Mouse (Mus musculus): ENCODE results near the gene Rasgrf1. TPM values are rescaled to one million over a fixed set of nuclear protein-coding genes. Genes with fewer than 3 reads are reported as not detected.

Rasgrf1 gene
- polyA plus RNA-seq, 1 experiment from 2014 or later = 22.3 TPM

GRCm38 (mm10) chr9:89910741-89911444, 1.2 kb downstream of the Rasgrf1 start:
- WGBS = under 1% methylated on average over 34 of the region's 34 CpGs
- Histone ChIP-seq H3K4me3 (ENCODE audit: low read depth, low read length) (peak overlapping the region; percentile 45; the same call in 1 of the 2 replicates), H3K36me3 (ENCODE audit: control insufficient read depth, insufficient read depth, low read length) (no peaks in the 10 kb centered on the region), H3K27me3 (ENCODE audit: control insufficient read depth, insufficient read depth, low read length) (peaks cover 49% of the 10 kb centered on the region), H3K27ac (ENCODE audit: low read depth, low read length) (no peak overlapping the region), H3K4me2 (ENCODE audit: low read depth, low read length) (peak overlapping the region; percentile 76), H3K9ac (replicated peaks; ENCODE audit: low read depth, low read length) (0 out of 2 replicates have a peak overlapping the region, but pooled peaks have one; percentile 21), H3K9me3 (ENCODE audit: control insufficient read depth, low read length) (no peaks in the 10 kb centered on the region), H3K4me1 (ENCODE audit: control insufficient read depth, insufficient read depth, low read length) (peaks cover 2% of the 10 kb centered on the region; the same call in 1 of the 2 replicates)
- 0 out of 2 replicates have a peak, but pooled peaks have one; percentile 8 for ATAC-seq (ENCODE audit: low read depth)

DNA sequence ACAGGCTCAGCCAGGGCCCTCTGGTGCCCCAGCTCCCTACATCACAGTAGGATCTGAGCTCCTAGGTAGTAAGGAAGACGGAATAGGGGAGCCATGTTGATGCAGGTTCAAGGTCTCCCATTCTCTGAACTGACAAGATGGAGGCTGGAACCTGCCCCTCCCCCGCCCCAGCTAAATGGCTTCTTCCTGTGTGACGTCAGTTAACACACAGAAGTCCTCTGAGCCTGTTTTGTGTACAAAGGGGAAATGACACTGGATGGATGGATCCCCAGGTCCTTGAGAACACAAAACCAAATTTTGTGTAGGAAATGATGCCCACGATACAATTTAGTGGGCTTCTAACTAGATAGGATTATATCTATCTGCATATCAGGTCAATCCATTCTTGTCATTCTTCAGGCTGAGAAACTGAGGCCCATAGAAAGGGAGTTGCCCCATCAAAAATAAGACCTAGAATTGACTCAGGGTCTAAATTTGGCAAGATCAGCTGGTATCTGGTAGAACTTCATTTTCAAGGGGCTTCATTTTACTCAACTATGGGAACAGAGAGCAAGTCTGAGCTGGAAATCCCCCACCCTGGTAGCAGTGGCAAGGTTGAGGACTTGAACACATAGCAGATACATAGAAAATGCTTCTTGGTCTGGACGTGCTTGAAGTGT, 2.3 kb downstream of the Rasgrf1 start:
- Histone ChIP-seq H3K9me3 (ENCODE audit: control insufficient read depth, low read length) (no peaks in the 10 kb centered on the region), H3K27me3 (ENCODE audit: control insufficient read depth, insufficient read depth, low read length) (peaks cover 43% of the 10 kb centered on the region)
- WGBS = 63% methylated on average over 5 of the region's 5 CpGs

DNA sequence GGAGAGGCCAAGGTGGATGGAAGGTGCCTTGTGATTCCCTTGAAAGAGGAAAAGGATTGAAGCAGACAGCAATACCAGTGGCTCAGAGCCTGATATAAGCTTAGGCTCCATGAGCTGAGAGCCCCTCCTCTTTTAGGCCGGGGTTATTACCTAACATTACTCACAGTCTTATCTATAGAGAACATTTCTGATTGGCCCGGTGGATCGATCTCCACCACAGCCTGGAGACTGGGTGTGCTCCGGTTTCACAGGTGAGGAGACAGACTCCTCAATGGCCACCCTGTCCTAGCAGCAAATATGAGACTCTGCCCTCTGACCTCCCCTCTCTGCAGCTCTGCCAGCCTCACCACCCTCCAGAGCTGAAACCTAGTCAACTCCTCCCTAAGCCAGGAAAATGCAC, 3.4 kb downstream of the Rasgrf1 start:
- Histone ChIP-seq H3K4me2 (ENCODE audit: low read depth, low read length) (no peak overlapping the region), H3K36me3 (ENCODE audit: control insufficient read depth, insufficient read depth, low read length) (no peaks in the 10 kb centered on the region), H3K4me3 (ENCODE audit: low read depth, low read length) (no peak overlapping the region), H3K27me3 (ENCODE audit: control insufficient read depth, insufficient read depth, low read length) (peaks cover 32% of the 10 kb centered on the region), H3K9ac (replicated peaks; ENCODE audit: low read depth, low read length) (no peak overlapping the region), H3K9me3 (ENCODE audit: control insufficient read depth, low read length) (no peaks in the 10 kb centered on the region), H3K27ac (ENCODE audit: low read depth, low read length) (no peak overlapping the region), H3K4me1 (ENCODE audit: control insufficient read depth, insufficient read depth, low read length) (peaks cover 2% of the 10 kb centered on the region; the same call in 1 of the 2 replicates)
- no peak for ATAC-seq (ENCODE audit: low read depth)
- WGBS = 70% methylated on average over 4 of the region's 4 CpGs

More for the DNA sequence above, 2.3 kb downstream of the Rasgrf1 start:
- Histone ChIP-seq H3K27ac (ENCODE audit: low read depth, low read length) (no peak overlapping the region), H3K36me3 (ENCODE audit: control insufficient read depth, insufficient read depth, low read length) (no peaks in the 10 kb centered on the region), H3K4me1 (ENCODE audit: control insufficient read depth, insufficient read depth, low read length) (peaks cover 2% of the 10 kb centered on the region; the same call in 1 of the 2 replicates), H3K4me3 (ENCODE audit: low read depth, low read length) (no peak overlapping the region), H3K9ac (replicated peaks; ENCODE audit: low read depth, low read length) (no peak overlapping the region), H3K4me2 (ENCODE audit: low read depth, low read length) (no peak overlapping the region)
- no peak for ATAC-seq (ENCODE audit: low read depth)

- ATAC-seq (ENCODE audit: low read depth) = no peak
- WGBS = 92% methylated on average over 7 of the region's 7 CpGs
- H3K4me1 ChIP-seq (ENCODE audit: control insufficient read depth, insufficient read depth, low read length) = no peaks in the 10 kb centered on the region
- H3K36me3 ChIP-seq (ENCODE audit: control insufficient read depth, insufficient read depth, low read length) = no peaks in the 10 kb centered on the region
- H3K9me3 ChIP-seq (ENCODE audit: control insufficient read depth, low read length) = no peaks in the 10 kb centered on the region
- H3K4me2 ChIP-seq (ENCODE audit: low read depth, low read length) = no peak overlapping the region
- H3K27me3 ChIP-seq (ENCODE audit: control insufficient read depth, insufficient read depth, low read length) = peaks cover 12% of the 10 kb centered on the region
- H3K27ac ChIP-seq (ENCODE audit: low read depth, low read length) = no peak overlapping the region
- H3K9ac ChIP-seq (replicated peaks; ENCODE audit: low read depth, low read length) = no peak overlapping the region
- H3K4me3 ChIP-seq (ENCODE audit: low read depth, low read length) = no peak overlapping the region
Observed at GRCm38 (mm10) chr9:89916471-89916870, 6.8 kb downstream of the Rasgrf1 start.

DNA sequence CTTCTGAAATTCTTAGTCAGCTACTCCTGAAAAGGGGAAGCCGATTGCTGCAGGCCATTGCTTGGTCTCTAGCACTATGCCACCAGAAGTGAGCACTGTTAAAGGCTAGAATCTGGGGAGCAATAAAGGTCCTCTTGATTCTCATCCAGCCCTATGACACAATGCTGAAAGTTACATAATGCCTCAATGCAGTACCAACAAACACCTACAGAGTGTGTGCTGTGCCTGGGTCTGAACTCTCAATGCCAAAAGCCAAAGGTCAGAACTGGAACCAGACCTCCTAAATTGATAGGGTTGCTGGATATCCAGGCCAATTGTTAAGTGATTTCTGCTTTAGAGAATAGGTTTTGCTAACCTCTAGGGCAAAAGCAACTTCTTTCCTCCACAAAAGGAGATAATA, 7.7 kb downstream of the Rasgrf1 start:
- no peak overlapping the region for H3K4me2 ChIP-seq (ENCODE audit: low read depth, low read length)
- no peak for ATAC-seq (ENCODE audit: low read depth)
- 78% methylated on average over 1 of the region's 1 CpGs for WGBS

GRCm38 (mm10) chr9:89918832-89919231, 9.1 kb downstream of the Rasgrf1 start:
- H3K27me3 ChIP-seq (ENCODE audit: control insufficient read depth, insufficient read depth, low read length) = no peaks in the 10 kb centered on the region
- H3K4me1 ChIP-seq (ENCODE audit: control insufficient read depth, insufficient read depth, low read length) = no peaks in the 10 kb centered on the region
- no peaks in the 10 kb centered on the region for H3K9me3 ChIP-seq (ENCODE audit: control insufficient read depth, low read length)
- WGBS = 80% methylated on average over 5 of the region's 5 CpGs
- H3K4me2 ChIP-seq (ENCODE audit: low read depth, low read length) = no peak overlapping the region
- H3K4me3 ChIP-seq (ENCODE audit: low read depth, low read length) = no peak overlapping the region
- H3K36me3 ChIP-seq (ENCODE audit: control insufficient read depth, insufficient read depth, low read length) = no peaks in the 10 kb centered on the region
- no peak for ATAC-seq (ENCODE audit: low read depth)
- no peak overlapping the region for H3K27ac ChIP-seq (ENCODE audit: low read depth, low read length)
- no peak overlapping the region for H3K9ac ChIP-seq (replicated peaks; ENCODE audit: low read depth, low read length)

More for the DNA sequence above, 7.7 kb downstream of the Rasgrf1 start:
- no peaks in the 10 kb centered on the region for H3K36me3 ChIP-seq (ENCODE audit: control insufficient read depth, insufficient read depth, low read length)
- H3K27me3 ChIP-seq (ENCODE audit: control insufficient read depth, insufficient read depth, low read length) = peaks cover 6% of the 10 kb centered on the region
- no peak overlapping the region for H3K27ac ChIP-seq (ENCODE audit: low read depth, low read length)
- no peak overlapping the region for H3K4me3 ChIP-seq (ENCODE audit: low read depth, low read length)
- no peaks in the 10 kb centered on the region for H3K9me3 ChIP-seq (ENCODE audit: control insufficient read depth, low read length)
- H3K9ac ChIP-seq (replicated peaks; ENCODE audit: low read depth, low read length) = no peak overlapping the region
- no peaks in the 10 kb centered on the region for H3K4me1 ChIP-seq (ENCODE audit: control insufficient read depth, insufficient read depth, low read length)

- H3K4me3 ChIP-seq (ENCODE audit: low read depth, low read length) = no peak overlapping the region
- WGBS = 79% methylated on average over 9 of the region's 9 CpGs
- ATAC-seq (ENCODE audit: low read depth) = no peak
Observed at GRCm38 (mm10) chr9:89921121-89921520, 11.4 kb downstream of the Rasgrf1 start.

GRCm38 (mm10) chr9:89922666-89923065, 13.0 kb downstream of the Rasgrf1 start:
- 96% methylated on average over 1 of the region's 1 CpGs for WGBS
- no peak for ATAC-seq (ENCODE audit: low read depth)
- Histone ChIP-seq H3K9ac (replicated peaks; ENCODE audit: low read depth, low read length) (no peak overlapping the region), H3K4me2 (ENCODE audit: low read depth, low read length) (no peak overlapping the region), H3K4me3 (ENCODE audit: low read depth, low read length) (no peak overlapping the region), H3K36me3 (ENCODE audit: control insufficient read depth, insufficient read depth, low read length) (no peaks in the 10 kb centered on the region), H3K27ac (ENCODE audit: low read depth, low read length) (no peak overlapping the region), H3K27me3 (ENCODE audit: control insufficient read depth, insufficient read depth, low read length) (no peaks in the 10 kb centered on the region), H3K9me3 (ENCODE audit: control insufficient read depth, low read length) (no peaks in the 10 kb centered on the region), H3K4me1 (ENCODE audit: control insufficient read depth, insufficient read depth, low read length) (no peaks in the 10 kb centered on the region)

More at GRCm38 (mm10) chr9:89921121-89921520, 11.4 kb downstream of the Rasgrf1 start:
- Histone ChIP-seq H3K36me3 (ENCODE audit: control insufficient read depth, insufficient read depth, low read length) (no peaks in the 10 kb centered on the region), H3K27ac (ENCODE audit: low read depth, low read length) (no peak overlapping the region), H3K27me3 (ENCODE audit: control insufficient read depth, insufficient read depth, low read length) (no peaks in the 10 kb centered on the region), H3K9me3 (ENCODE audit: control insufficient read depth, low read length) (no peaks in the 10 kb centered on the region), H3K4me1 (ENCODE audit: control insufficient read depth, insufficient read depth, low read length) (no peaks in the 10 kb centered on the region), H3K9ac (replicated peaks; ENCODE audit: low read depth, low read length) (no peak overlapping the region), H3K4me2 (ENCODE audit: low read depth, low read length) (no peak overlapping the region)

- Histone ChIP-seq H3K27me3 (ENCODE audit: control insufficient read depth, insufficient read depth, low read length) (no peaks in the 10 kb centered on the region), H3K27ac (ENCODE audit: low read depth, low read length) (no peak overlapping the region), H3K4me3 (ENCODE audit: low read depth, low read length) (no peak overlapping the region), H3K9ac (replicated peaks; ENCODE audit: low read depth, low read length) (no peak overlapping the region), H3K9me3 (ENCODE audit: control insufficient read depth, low read length) (no peaks in the 10 kb centered on the region), H3K4me2 (ENCODE audit: low read depth, low read length) (no peak overlapping the region), H3K36me3 (ENCODE audit: control insufficient read depth, insufficient read depth, low read length) (no peaks in the 10 kb centered on the region), H3K4me1 (ENCODE audit: control insufficient read depth, insufficient read depth, low read length) (no peaks in the 10 kb centered on the region)
- no peak for ATAC-seq (ENCODE audit: low read depth)
- WGBS = 97% methylated on average over 1 of the region's 1 CpGs
Observed at GRCm38 (mm10) chr9:89924836-89925235, 15.1 kb downstream of the Rasgrf1 start.

Data from neural tube, embryonic 14.5 days (tissue).